Mouse (Mus musculus) intestine, embryonic 16.5 days (tissue): ENCODE results near the gene Slc30a7. TPM values are rescaled to one million over a fixed set of nuclear protein-coding genes. Genes with fewer than 3 reads are reported as not detected.
A peak's percentile ranks its signal among the peaks of the same experiment; 100 is the strongest.

Experiments used
- ATAC-seq: fragments of 200-750 bp; cut with Nextera tagmentation; 2 replicates; pipeline ENCODE4 v1.8.0; 2017; ENCODE audit warnings: moderate TSS enrichment, moderate library complexity
- H3K27ac ChIP-seq: fragments of 300-500 bp; sonication (generic); 2 replicates; pipeline ENCODE4 v1.5.1; 2014; ENCODE audit warnings: mild to moderate bottlenecking, low read length
- H3K27me3 ChIP-seq: fragments of 300-500 bp; sonication (generic); replicated peaks from 2 replicates; pipeline ENCODE4 v1.6.1; 2014; ENCODE audit warnings: low read length, control low read depth, mixed read lengths; ENCODE audit not compliant: control insufficient read depth, insufficient read depth
- H3K36me3 ChIP-seq: fragments of 300-500 bp; sonication (generic); 2 replicates; pipeline ENCODE4 v1.6.1; 2014; ENCODE audit warnings: low read length, control low read depth; ENCODE audit not compliant: control insufficient read depth, insufficient read depth
- H3K4me1 ChIP-seq: fragments of 300-500 bp; sonication (generic); 2 replicates; pipeline ENCODE4 v1.6.1; 2014; ENCODE audit warnings: low read length, control low read depth, mixed read lengths; ENCODE audit not compliant: control insufficient read depth, insufficient read depth
- H3K4me2 ChIP-seq: fragments of 300-500 bp; sonication (generic); 2 replicates; pipeline ENCODE4 v1.6.1; 2014; ENCODE audit warnings: low read depth, low read length, control low read depth
- H3K4me3 ChIP-seq: fragments of 300-500 bp; sonication (generic); 2 replicates; pipeline ENCODE4 v1.5.1; 2014; ENCODE audit warnings: mild to moderate bottlenecking, low read length
- H3K9ac ChIP-seq: fragments of 300-500 bp; sonication (generic); 2 replicates; pipeline ENCODE4 v1.6.1; 2014; ENCODE audit warnings: low read depth, low read length
- H3K9me3 ChIP-seq: fragments of 300-500 bp; sonication (generic); 2 replicates; pipeline ENCODE4 v1.6.1; 2016; ENCODE audit warnings: low read length, control low read depth; ENCODE audit not compliant: control insufficient read depth
- WGBS: fragments of 180-500 bp; shearing (Covaris S2); extraction: QIAGEN DNeasy Blood & Tissue Kit; methylation state at CpG from one replicate; pipeline ENCODE4 v1.1.7; 2014; 5-methylcytosine and 5-hydroxymethylcytosine counted together
- polyA plus RNA-seq: library from polyadenylated mRNA; unstranded; fragments of >200 nt; fragmentation: Nextera tagmentation; extraction: Ambion mirVana; gene quantifications from 2 replicates; pipeline ENCODE4 v1.2.1, GENCODE M21; 2015

Slc30a7 gene
- polyA plus RNA-seq, 1 experiment from 2014 or later, result 36.2 TPM

DNA sequence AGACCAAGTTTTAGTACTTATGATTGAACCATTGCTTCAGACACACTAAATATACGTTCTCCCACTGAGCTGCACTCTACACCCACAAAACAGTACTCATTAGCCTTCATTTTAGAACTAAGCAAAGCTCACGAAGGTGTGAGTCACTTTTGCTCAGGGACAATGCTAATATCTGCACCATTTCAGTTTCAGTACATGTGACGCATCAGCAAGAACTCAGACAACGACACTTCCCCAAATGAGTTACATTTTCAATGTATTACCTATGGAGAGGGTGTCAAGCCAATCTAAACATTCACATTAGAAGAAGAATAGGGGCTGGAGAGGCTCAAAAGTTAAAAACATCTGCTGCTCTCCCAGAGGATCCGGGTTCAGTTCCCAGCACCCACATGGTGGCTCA, 10.3 kb downstream of the Slc30a7 start:
- 80% methylated on average over 5 of the region's 5 CpGs for WGBS
- peaks cover 14% of the 10 kb centered on the region for H3K36me3 ChIP-seq
- no peak for ATAC-seq

DNA sequence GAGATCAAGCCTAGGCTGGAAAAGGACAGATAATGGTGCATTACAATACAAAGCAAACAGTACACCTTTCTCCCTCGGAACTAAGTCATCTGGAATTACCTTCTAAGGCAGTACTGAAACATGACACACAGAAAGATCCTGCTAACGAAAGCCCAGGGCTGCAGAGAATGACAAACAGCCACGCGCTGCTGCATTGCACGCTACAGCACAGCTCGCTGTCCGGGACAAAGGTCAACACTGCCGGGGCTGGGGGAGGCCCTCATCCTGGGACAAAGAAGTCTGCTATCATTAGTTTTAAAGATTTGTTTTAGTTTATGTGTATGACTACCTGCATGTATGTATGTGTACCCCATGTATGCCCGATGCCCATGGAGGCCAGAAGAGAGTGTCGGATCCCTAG, 14.2 kb downstream of the Slc30a7 start:
- WGBS, result 55% methylated on average over 10 of the region's 10 CpGs
- H3K4me1 ChIP-seq, result peaks cover 5% of the 10 kb centered on the region; the same call in 1 of the 2 replicates
- H3K27ac ChIP-seq, result peak overlapping the region; percentile 60; the same call in 1 of the 2 replicates
- H3K36me3 ChIP-seq, result peaks cover 6% of the 10 kb centered on the region
- no peaks in the 10 kb centered on the region for H3K9me3 ChIP-seq
- H3K4me2 ChIP-seq, result peak overlapping the region; percentile 25; the same call in 1 of the 2 replicates
- peak; percentile 96 for ATAC-seq
- H3K27me3 ChIP-seq, result no peaks in the 10 kb centered on the region
- no peak overlapping the region for H3K9ac ChIP-seq
- H3K4me3 ChIP-seq, result no peak overlapping the region; the same call in 1 of the 2 replicates

More for the DNA sequence above, 10.3 kb downstream of the Slc30a7 start:
- no peaks in the 10 kb centered on the region for H3K9me3 ChIP-seq
- H3K4me1 ChIP-seq, result peaks cover 5% of the 10 kb centered on the region; the same call in 1 of the 2 replicates
- H3K9ac ChIP-seq, result no peak overlapping the region
- no peaks in the 10 kb centered on the region for H3K27me3 ChIP-seq
- no peak overlapping the region for H3K4me2 ChIP-seq
- H3K4me3 ChIP-seq, result no peak overlapping the region
- H3K27ac ChIP-seq, result no peak overlapping the region

DNA sequence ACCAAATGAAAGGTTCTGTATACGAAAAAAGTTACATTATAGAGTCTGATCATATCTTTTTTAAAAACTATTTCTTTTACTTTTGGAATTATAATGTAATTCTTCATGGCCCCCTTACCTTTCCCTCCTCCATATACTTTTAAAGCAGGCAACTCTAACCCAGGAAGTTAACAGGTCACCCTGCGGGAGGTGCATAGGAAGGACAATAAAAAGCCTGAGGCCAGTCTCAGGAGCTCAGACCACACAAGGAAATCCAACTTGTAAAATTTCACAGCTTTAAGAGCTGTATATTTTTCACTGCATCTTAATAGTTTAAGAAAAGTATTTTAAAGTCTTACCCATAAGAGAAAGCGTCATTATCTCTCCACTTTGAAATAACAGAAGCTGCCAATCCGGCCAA, 14.6 kb downstream of the Slc30a7 start:
- peak; percentile 83 for ATAC-seq
- H3K4me3 ChIP-seq, result no peak overlapping the region; the same call in 1 of the 2 replicates
- peak overlapping the region; percentile 60; the same call in 1 of the 2 replicates for H3K27ac ChIP-seq
- peak overlapping the region; percentile 25; the same call in 1 of the 2 replicates for H3K4me2 ChIP-seq
- WGBS, result 62% methylated on average over 4 of the region's 4 CpGs
- no peaks in the 10 kb centered on the region for H3K27me3 ChIP-seq
- peaks cover 5% of the 10 kb centered on the region; the same call in 1 of the 2 replicates for H3K4me1 ChIP-seq
- peaks cover 3% of the 10 kb centered on the region; the same call in 1 of the 2 replicates for H3K36me3 ChIP-seq
- H3K9me3 ChIP-seq, result no peaks in the 10 kb centered on the region
- no peak overlapping the region for H3K9ac ChIP-seq

DNA sequence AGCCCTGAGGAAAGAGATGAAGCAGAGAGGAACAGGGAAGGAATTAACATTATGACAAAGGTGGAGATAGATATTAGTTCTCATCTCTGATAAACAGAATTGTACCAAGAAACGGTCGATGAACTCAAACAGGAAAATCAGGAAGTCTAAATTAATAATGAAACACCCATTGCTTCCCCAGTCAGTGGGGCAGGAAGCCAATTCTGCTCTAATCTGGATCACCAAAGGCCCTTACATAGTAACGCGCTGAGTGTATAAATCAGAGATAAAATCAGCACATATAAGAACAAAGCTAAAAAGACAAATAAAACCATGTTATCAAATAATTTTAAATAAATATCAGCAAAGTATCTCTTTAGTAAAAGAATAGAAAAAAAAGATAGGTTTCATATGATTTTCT, 15.1 kb downstream of the Slc30a7 start:
- H3K27ac ChIP-seq, result no peak overlapping the region
- no peak overlapping the region for H3K9ac ChIP-seq
- ATAC-seq, result 0 out of 2 replicates have a peak, but pooled peaks have one; percentile 45
- H3K4me2 ChIP-seq, result no peak overlapping the region
- no peaks in the 10 kb centered on the region for H3K27me3 ChIP-seq
- H3K4me1 ChIP-seq, result peaks cover 5% of the 10 kb centered on the region; the same call in 1 of the 2 replicates
- H3K9me3 ChIP-seq, result no peaks in the 10 kb centered on the region
- H3K36me3 ChIP-seq, result peaks cover 3% of the 10 kb centered on the region; the same call in 1 of the 2 replicates
- WGBS, result 65% methylated on average over 4 of the region's 4 CpGs
- H3K4me3 ChIP-seq, result no peak overlapping the region

DNA sequence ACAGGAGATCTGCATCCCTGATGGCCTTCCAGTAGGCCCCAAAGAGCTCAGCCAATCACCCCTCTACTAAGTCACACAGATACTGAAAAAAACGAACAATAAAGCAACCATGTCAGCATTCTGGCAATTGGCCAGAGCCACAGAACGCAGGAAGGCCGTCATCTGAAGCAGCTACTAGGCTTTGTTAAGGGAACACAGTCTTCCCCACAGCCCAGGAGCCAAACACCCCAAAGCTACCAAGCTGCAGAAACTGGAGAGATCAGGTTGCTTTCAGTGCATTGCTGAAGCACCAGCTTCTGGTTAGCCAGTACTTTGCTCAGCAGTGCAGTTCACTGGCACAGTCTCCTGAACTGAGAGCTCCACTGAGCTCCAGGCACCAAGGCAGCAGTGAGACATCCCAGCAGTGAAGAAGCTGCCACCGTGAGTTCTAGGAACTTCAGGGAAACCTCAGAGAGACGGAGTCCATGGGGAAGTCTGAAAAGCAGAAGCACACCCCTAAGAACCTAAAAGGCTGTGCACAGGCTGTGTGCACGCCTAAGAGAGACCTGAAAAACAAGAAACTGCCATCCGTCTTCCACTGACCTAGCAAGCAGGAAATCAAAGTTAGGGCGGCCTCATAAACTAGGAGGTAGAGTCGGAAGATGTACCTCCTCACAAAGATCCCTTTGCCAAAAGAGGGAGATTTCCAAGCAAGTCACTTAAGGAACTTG, 21.9 kb downstream of the Slc30a7 start:
- 69% methylated on average over 9 of the region's 9 CpGs for WGBS
- no peak overlapping the region for H3K27ac ChIP-seq
- no peaks in the 10 kb centered on the region for H3K27me3 ChIP-seq
- no peaks in the 10 kb centered on the region for H3K9me3 ChIP-seq
- no peaks in the 10 kb centered on the region for H3K4me1 ChIP-seq
- H3K36me3 ChIP-seq, result peaks cover 6% of the 10 kb centered on the region
- no peak overlapping the region for H3K4me3 ChIP-seq
- ATAC-seq, result no peak
- H3K4me2 ChIP-seq, result no peak overlapping the region
- H3K9ac ChIP-seq, result no peak overlapping the region

DNA sequence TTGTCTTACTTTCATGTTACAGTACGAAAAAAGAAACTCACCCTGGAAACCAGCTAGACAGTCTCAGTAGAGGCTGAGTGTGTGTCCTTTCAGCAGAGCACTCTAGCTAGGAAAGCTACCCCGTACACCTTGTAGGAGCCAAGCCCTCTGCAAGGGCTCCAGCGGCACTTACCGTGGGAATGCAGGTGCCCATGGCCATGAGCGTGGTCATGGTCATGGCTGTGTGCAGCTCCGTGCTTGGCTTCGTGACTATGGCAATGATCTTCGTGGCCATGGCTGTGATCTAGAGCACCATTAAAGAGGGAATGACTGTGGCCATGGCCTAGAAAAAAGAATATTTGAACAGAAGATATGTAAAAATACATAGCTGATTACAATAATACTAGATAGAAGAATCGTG, 22.6 kb downstream of the Slc30a7 start:
- Histone ChIP-seq H3K9ac (no peak overlapping the region), H3K27me3 (no peaks in the 10 kb centered on the region), H3K4me2 (no peak overlapping the region), H3K4me1 (no peaks in the 10 kb centered on the region), H3K4me3 (no peak overlapping the region), H3K9me3 (no peaks in the 10 kb centered on the region), H3K27ac (no peak overlapping the region), H3K36me3 (peaks cover 6% of the 10 kb centered on the region)
- WGBS, result 94% methylated on average over 9 of the region's 9 CpGs
- no peak for ATAC-seq

DNA sequence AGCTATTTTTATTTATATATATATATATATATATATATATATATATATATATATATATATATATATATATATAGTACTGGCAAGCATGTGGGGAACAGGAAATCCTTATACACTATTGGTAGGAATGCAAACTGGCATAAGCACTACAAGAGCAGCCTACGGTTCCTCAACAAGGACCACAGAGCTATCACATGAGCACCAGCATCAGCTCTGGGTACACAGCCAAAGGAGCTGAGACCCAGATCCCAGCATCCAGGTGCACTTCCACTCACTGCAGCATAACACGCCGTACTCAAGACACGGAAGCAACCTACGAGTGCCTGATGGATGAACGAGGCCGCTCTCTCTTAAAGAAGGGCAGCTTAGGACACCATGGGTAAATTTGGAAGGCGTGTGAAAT, 24.0 kb downstream of the Slc30a7 start:
- Histone ChIP-seq H3K4me2 (no peak overlapping the region), H3K27me3 (no peaks in the 10 kb centered on the region), H3K36me3 (peaks cover 6% of the 10 kb centered on the region; the same call in 1 of the 2 replicates), H3K9ac (no peak overlapping the region), H3K4me3 (no peak overlapping the region), H3K9me3 (no peaks in the 10 kb centered on the region), H3K4me1 (no peaks in the 10 kb centered on the region), H3K27ac (no peak overlapping the region)
- WGBS, result 96% methylated on average over 8 of the region's 8 CpGs
- ATAC-seq, result no peak

DNA sequence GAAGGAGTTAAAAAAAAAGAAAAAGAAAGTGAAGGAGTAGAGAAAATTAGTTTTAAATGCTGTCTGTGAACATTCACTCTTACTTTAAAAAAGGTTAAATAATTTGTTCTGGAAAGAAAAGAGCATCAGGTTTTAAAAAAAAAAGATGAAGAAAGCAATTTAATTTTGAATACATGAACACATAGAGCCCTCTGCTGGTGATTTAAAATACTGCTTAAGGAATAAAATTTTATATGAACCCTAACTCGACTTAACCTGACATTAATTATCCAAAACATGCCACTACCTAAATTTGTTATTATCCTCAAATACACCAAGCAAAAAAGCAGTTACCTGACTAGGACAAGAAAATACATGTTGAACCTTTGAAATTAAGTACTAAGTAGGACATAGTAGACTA, 28.2 kb downstream of the Slc30a7 start:
- Histone ChIP-seq H3K4me2 (no peak overlapping the region), H3K4me1 (no peaks in the 10 kb centered on the region), H3K9me3 (no peaks in the 10 kb centered on the region), H3K4me3 (no peak overlapping the region), H3K36me3 (0 out of 2 replicates have a peak, but pooled peaks cover 3% of the 10 kb centered on the region), H3K9ac (no peak overlapping the region), H3K27me3 (no peaks in the 10 kb centered on the region), H3K27ac (no peak overlapping the region)
- WGBS, result 23% methylated on average over 1 of the region's 1 CpGs
- no peak for ATAC-seq

DNA sequence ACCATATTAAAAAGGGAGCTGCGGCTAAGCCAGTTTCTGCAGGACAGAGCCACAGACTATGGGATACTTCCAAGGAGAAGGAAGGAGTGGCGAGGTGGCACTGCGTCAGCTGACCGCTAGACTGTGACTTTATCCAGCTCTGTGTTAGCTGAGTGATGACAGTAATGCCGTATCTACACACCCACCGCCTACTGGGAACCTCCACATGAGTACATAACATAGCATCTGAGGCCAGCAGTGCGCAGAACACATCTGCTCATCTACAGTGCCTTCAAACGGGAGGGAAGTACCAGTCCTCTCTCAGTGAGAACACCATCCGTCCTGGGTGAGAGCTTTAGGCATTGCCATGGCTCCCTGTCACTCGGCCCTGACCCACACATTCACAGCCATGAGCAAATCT, 32.2 kb downstream of the Slc30a7 start:
- Histone ChIP-seq H3K27ac (no peak overlapping the region), H3K27me3 (no peaks in the 10 kb centered on the region), H3K9me3 (no peaks in the 10 kb centered on the region), H3K36me3 (0 out of 2 replicates have a peak, but pooled peaks cover 3% of the 10 kb centered on the region), H3K4me2 (no peak overlapping the region), H3K4me1 (no peaks in the 10 kb centered on the region), H3K4me3 (no peak overlapping the region), H3K9ac (no peak overlapping the region)
- ATAC-seq, result no peak
- WGBS, result 94% methylated on average over 10 of the region's 10 CpGs
